Mouse (Mus musculus): ENCODE data around the gene Gm11172. TPM values are rescaled to one million over a fixed set of nuclear protein-coding genes. Genes with fewer than 3 reads are reported as not detected.

Gm11172 gene
- polyA plus RNA-seq (2012; rRNA removed), result not detected in 2 replicates

DNA sequence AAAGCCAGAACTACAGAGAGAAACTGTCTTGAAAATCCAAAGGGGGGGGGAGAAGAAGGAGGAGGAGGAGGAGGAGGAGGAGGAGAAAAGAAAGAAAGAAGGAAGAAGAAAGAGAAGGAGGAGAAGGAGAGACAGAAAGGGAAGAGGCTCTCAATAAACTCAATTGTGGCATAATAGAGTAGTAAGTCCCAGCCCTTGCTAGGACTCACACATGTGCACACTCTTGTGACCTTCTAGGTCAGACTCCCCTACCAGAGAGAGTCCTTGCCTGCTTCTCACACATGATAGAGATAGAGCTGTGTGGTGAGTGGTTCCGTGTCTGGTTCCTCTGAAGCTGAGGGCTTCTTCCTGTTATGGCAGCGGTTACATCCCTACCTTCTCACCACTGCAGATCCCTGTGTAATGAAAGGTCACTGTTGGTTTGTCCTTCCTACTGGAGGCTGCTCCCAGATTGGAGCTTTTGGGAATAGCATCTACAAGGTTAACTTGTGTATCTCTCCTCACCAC, at the start of gene Gm11172:
Gene Gm11172 (plus strand): TSS at position 51 of the 507 bp plus-strand sequence.
- Histone ChIP-seq H3K27ac (ENCODE audit: insufficient read depth, low read depth, low read length) (no peak within 1 kb of the TSS), H3K27me3 (replicated peaks; ENCODE audit: control insufficient read depth, insufficient read depth, low read length) (no peaks in the 10 kb centered on the region), H3K4me3 (ENCODE audit: insufficient read depth, low read depth, low read length) (no peak within 1 kb of the TSS), H3K36me3 (ENCODE audit: control insufficient read depth, insufficient read depth, low read length) (no peaks in the 10 kb centered on the region), H3K4me1 (ENCODE audit: control insufficient read depth, insufficient read depth, low read length) (no peaks in the 10 kb centered on the region)
- 86% methylated on average over 2 of the region's 2 CpGs for WGBS
- DNase-seq, result no peak
- no peak for TF ChIP-seq CTCF (conservative IDR thresholded peaks at IDR 0.05; ENCODE audit: insufficient read depth, insufficient read length, low read depth, low read length)
- no peak for TF ChIP-seq POLR2A (IDR thresholded peaks at IDR 0.05; ENCODE audit: low read depth, low read length)

DNA sequence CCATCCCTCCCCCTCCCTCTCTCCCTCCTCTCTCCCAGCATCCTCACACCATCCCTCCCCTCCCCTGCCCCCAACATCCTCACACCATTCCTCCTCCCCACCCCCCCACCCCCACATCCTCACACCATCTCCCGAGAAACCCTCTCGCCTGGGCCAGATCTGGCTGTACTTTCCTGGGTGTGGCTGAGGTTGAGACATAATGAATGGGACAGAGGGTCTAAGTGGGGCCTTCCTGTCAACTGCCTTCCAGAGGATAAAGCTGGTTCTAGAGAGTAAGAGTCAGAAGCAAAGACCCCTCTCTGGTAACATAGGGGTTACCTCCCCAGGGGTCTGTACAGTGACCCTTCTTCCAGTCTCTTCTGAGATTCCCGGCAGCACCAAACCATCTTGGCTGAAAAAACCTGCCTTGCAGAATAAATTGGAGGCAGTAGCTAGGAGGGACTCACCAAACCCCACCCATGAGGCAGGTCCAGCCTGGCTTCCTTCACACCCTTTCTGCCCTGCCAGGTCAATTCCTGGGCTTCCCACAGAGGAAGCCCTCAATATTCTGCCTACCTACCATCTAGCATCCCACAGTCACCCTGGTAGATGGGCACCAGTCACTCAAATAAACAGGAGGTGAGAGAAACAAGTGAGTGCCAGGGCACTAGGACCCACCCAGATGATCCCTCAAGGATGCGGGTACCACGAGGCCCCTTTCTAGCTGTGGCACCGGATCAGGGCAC, 49.0 kb upstream of the Gm11172 start:
- 64% methylated on average over 6 of the region's 6 CpGs for WGBS
- Histone ChIP-seq H3K27me3 (replicated peaks; ENCODE audit: control insufficient read depth, insufficient read depth, low read length) (no peaks in the 10 kb centered on the region), H3K27ac (ENCODE audit: insufficient read depth, low read depth, low read length) (no peak overlapping the region), H3K4me1 (ENCODE audit: control insufficient read depth, insufficient read depth, low read length) (no peaks in the 10 kb centered on the region), H3K4me3 (ENCODE audit: insufficient read depth, low read depth, low read length) (no peak overlapping the region), H3K36me3 (ENCODE audit: control insufficient read depth, insufficient read depth, low read length) (no peaks in the 10 kb centered on the region)
- DNase-seq, result no peak
- no peak for TF ChIP-seq POLR2A (IDR thresholded peaks at IDR 0.05; ENCODE audit: low read depth, low read length)
- TF ChIP-seq CTCF (conservative IDR thresholded peaks at IDR 0.05; ENCODE audit: insufficient read depth, insufficient read length, low read depth, low read length), result no peak

DNA sequence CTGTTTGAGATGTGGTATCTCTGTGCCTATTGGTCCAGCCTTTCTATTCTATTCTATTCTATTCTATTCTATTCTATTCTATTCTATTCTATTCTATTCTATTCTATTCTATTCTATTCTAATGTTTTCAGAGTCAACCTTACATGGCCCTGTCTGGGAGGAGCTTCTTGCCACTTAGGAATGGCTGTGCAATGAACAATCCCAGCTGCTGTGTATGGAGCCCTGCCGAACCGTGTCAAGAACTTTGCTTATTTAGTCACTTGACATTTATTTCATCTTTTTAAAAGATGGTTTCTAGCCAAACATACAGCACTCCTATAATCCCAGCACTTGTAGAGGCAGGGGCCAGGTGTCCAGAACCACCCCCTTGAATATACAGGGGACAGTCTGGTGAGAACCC, 48.4 kb upstream of the Gm11172 start:
- H3K4me3 ChIP-seq (ENCODE audit: insufficient read depth, low read depth, low read length), result no peak overlapping the region
- WGBS, result 36% methylated on average over 2 of the region's 2 CpGs
- no peak overlapping the region for H3K27ac ChIP-seq (ENCODE audit: insufficient read depth, low read depth, low read length)
- no peaks in the 10 kb centered on the region for H3K4me1 ChIP-seq (ENCODE audit: control insufficient read depth, insufficient read depth, low read length)
- H3K36me3 ChIP-seq (ENCODE audit: control insufficient read depth, insufficient read depth, low read length), result no peaks in the 10 kb centered on the region
- H3K27me3 ChIP-seq (replicated peaks; ENCODE audit: control insufficient read depth, insufficient read depth, low read length), result no peaks in the 10 kb centered on the region
- DNase-seq, result peak; percentile 28
- no peak for TF ChIP-seq POLR2A (IDR thresholded peaks at IDR 0.05; ENCODE audit: low read depth, low read length)
- no peak for TF ChIP-seq CTCF (conservative IDR thresholded peaks at IDR 0.05; ENCODE audit: insufficient read depth, insufficient read length, low read depth, low read length)

DNA sequence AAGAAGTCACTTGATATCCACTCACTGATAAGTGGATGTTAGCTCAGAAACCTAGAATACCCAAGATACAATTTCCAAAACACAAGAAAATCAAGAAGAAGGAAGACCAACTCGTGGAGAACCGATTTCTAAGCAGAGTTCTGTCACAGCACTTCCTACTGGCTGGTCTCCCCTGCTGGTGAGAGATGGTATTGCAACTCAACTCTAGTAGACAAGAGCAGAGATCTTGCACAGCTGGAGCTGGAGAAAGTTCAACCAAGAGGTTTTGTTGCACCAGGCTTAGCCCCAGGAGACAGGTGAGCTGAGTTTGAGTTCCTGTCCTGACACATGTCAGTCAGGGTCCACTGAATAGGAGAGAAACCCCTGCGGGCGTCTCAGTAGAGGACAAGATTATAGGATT, 45.6 kb upstream of the Gm11172 start:
- peak; percentile 83 for DNase-seq
- 31% methylated on average over 4 of the region's 4 CpGs for WGBS
- H3K36me3 ChIP-seq (ENCODE audit: control insufficient read depth, insufficient read depth, low read length), result no peaks in the 10 kb centered on the region
- H3K4me1 ChIP-seq (ENCODE audit: control insufficient read depth, insufficient read depth, low read length), result no peaks in the 10 kb centered on the region
- TF ChIP-seq POLR2A (IDR thresholded peaks at IDR 0.05; ENCODE audit: low read depth, low read length) (no peak), CTCF (conservative IDR thresholded peaks at IDR 0.05; ENCODE audit: insufficient read depth, insufficient read length, low read depth, low read length) (peak; percentile 82)
- no peaks in the 10 kb centered on the region for H3K27me3 ChIP-seq (replicated peaks; ENCODE audit: control insufficient read depth, insufficient read depth, low read length)
- H3K4me3 ChIP-seq (ENCODE audit: insufficient read depth, low read depth, low read length), result no peak overlapping the region
- H3K27ac ChIP-seq (ENCODE audit: insufficient read depth, low read depth, low read length), result no peak overlapping the region

- DNase-seq, result peak; percentile 14
- H3K4me1 ChIP-seq (ENCODE audit: control insufficient read depth, insufficient read depth, low read length), result no peaks in the 10 kb centered on the region
- 44% methylated on average over 9 of the region's 9 CpGs for WGBS
Measured at GRCm38 (mm10) chr16:10768821-10769220, 43.9 kb upstream of the Gm11172 start.

DNA sequence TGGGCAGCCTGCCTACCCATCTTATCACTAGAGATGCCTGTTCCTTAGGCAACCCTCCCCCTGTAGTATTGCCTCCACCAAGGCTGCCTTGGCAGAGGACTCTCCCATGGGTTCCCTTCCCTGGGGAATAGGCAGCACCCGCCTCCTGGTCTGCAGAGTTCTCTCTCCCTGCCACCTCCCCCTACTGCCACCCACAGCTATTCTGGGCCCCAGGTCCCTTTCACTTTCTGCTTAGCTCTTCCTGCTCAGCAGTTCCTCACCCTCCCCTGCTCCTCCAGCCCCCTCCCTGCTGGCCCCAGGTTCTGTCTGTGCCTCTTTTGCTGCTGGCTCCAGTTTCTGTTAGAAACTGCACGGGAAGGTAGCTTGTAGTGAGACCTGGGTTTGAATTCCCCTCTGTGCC, 43.1 kb upstream of the Gm11172 start:
- no peak for DNase-seq
- Histone ChIP-seq H3K27me3 (replicated peaks; ENCODE audit: control insufficient read depth, insufficient read depth, low read length) (no peaks in the 10 kb centered on the region), H3K4me1 (ENCODE audit: control insufficient read depth, insufficient read depth, low read length) (no peaks in the 10 kb centered on the region), H3K4me3 (ENCODE audit: insufficient read depth, low read depth, low read length) (no peak overlapping the region), H3K27ac (ENCODE audit: insufficient read depth, low read depth, low read length) (no peak overlapping the region), H3K36me3 (ENCODE audit: control insufficient read depth, insufficient read depth, low read length) (no peaks in the 10 kb centered on the region)
- TF ChIP-seq CTCF (conservative IDR thresholded peaks at IDR 0.05; ENCODE audit: insufficient read depth, insufficient read length, low read depth, low read length) (no peak), POLR2A (IDR thresholded peaks at IDR 0.05; ENCODE audit: low read depth, low read length) (no peak)
- WGBS, result 69% methylated on average over 2 of the region's 2 CpGs

More at GRCm38 (mm10) chr16:10768821-10769220, 43.9 kb upstream of the Gm11172 start:
- Histone ChIP-seq H3K4me3 (ENCODE audit: insufficient read depth, low read depth, low read length) (no peak overlapping the region), H3K36me3 (ENCODE audit: control insufficient read depth, insufficient read depth, low read length) (no peaks in the 10 kb centered on the region), H3K27ac (ENCODE audit: insufficient read depth, low read depth, low read length) (no peak overlapping the region), H3K27me3 (replicated peaks; ENCODE audit: control insufficient read depth, insufficient read depth, low read length) (no peaks in the 10 kb centered on the region)
- TF ChIP-seq POLR2A (IDR thresholded peaks at IDR 0.05; ENCODE audit: low read depth, low read length), result no peak
- no peak for TF ChIP-seq CTCF (conservative IDR thresholded peaks at IDR 0.05; ENCODE audit: insufficient read depth, insufficient read length, low read depth, low read length)

DNA sequence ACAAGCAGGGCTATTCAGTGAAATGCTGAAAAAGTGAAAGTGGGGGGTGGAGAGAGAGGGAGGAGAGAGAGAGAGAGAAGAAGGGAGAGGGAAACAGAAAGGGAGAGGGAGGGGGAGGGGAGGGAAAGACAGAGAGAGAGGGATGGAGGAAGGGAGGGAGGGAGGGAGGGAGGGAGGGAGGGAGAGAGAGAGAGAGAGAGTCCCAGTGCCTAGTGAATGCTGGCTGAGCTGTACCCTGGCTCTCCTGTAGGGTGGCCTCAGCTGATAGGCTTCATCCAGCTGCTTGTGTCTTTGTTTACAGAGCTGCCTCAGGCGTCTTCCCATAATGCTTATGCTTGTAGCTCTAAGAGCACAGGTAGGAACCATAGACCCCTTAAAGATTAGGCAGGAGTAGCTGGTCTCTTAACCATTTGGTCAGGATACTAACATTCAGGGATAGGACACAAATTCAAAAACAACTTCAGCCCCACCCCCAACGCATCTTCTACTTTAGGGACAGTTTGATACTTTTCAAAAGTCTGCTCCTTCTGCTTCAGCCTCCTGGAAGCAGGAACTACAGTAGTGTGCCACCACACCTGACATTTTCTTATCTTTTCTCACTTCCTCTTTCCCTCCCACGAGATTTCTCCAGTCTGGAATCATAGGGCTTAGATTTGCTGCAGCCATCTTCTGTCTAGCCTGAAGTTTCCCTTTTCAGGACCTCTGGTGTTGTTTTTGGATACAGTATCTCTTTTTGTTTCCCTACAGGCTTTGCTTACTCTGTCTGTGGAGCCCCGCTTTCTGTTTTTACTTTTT, 42.0 kb upstream of the Gm11172 start:
- WGBS, result 59% methylated on average over 4 of the region's 4 CpGs
- H3K4me3 ChIP-seq (ENCODE audit: insufficient read depth, low read depth, low read length), result no peak overlapping the region
- H3K36me3 ChIP-seq (ENCODE audit: control insufficient read depth, insufficient read depth, low read length), result no peaks in the 10 kb centered on the region
- TF ChIP-seq POLR2A (IDR thresholded peaks at IDR 0.05; ENCODE audit: low read depth, low read length) (no peak), CTCF (conservative IDR thresholded peaks at IDR 0.05; ENCODE audit: insufficient read depth, insufficient read length, low read depth, low read length) (no peak)
- H3K27me3 ChIP-seq (replicated peaks; ENCODE audit: control insufficient read depth, insufficient read depth, low read length), result no peaks in the 10 kb centered on the region
- no peak for DNase-seq
- no peaks in the 10 kb centered on the region for H3K4me1 ChIP-seq (ENCODE audit: control insufficient read depth, insufficient read depth, low read length)
- no peak overlapping the region for H3K27ac ChIP-seq (ENCODE audit: insufficient read depth, low read depth, low read length)
